Mouse (Mus musculus) neural tube, embryonic 15.5 days (tissue): ENCODE data around the gene Myo1d. TPM values are rescaled to one million over a fixed set of nuclear protein-coding genes. Genes with fewer than 3 reads are reported as not detected.
A peak's percentile ranks its signal among the peaks of the same experiment; 100 is the strongest.

ENCODE experiments used
- ATAC-seq: fragments of 200-750 bp; cut with Nextera tagmentation; 2 replicates; pipeline ENCODE4 v1.8.0; 2017; ENCODE audit warnings: mild to moderate bottlenecking, moderate TSS enrichment, moderate library complexity; ENCODE audit not compliant: low FRiP score
- H3K27ac ChIP-seq: fragments of 300-500 bp; sonication (generic); replicated peaks from 2 replicates; pipeline ENCODE4 v1.5.1; 2015; ENCODE audit warnings: mild to moderate bottlenecking, inconsistent platforms
- H3K27me3 ChIP-seq: fragments of 300-500 bp; sonication (generic); replicated peaks from 2 replicates; pipeline ENCODE4 v1.6.1; 2015; ENCODE audit warnings: inconsistent platforms
- H3K36me3 ChIP-seq: fragments of 300-500 bp; sonication (generic); 2 replicates; pipeline ENCODE4 v1.6.1; 2015; ENCODE audit warnings: inconsistent platforms
- H3K4me1 ChIP-seq: fragments of 300-500 bp; sonication (generic); 2 replicates; pipeline ENCODE4 v1.6.1; 2015; ENCODE audit warnings: inconsistent platforms
- H3K4me2 ChIP-seq: fragments of 300-500 bp; sonication (generic); 2 replicates; pipeline ENCODE4 v1.6.1; 2015; ENCODE audit warnings: inconsistent platforms, mild to moderate bottlenecking, moderate library complexity
- H3K4me3 ChIP-seq: fragments of 300-500 bp; sonication (generic); replicated peaks from 2 replicates; pipeline ENCODE4 v1.5.1; 2015; ENCODE audit warnings: mild to moderate bottlenecking, inconsistent platforms
- H3K9ac ChIP-seq: fragments of 300-500 bp; sonication (generic); replicated peaks from 2 replicates; pipeline ENCODE4 v1.6.1; 2015; ENCODE audit warnings: mild to moderate bottlenecking, inconsistent platforms
- H3K9me3 ChIP-seq: fragments of 300-500 bp; sonication (generic); replicated peaks from 2 replicates; pipeline ENCODE4 v1.6.1; 2016; ENCODE audit warnings: inconsistent platforms
- WGBS: fragments of 180-500 bp; shearing (Covaris S2); methylation state at CpG from one replicate; pipeline ENCODE4 v1.1.7; 2015; ENCODE audit warnings: mixed read lengths; 5-methylcytosine and 5-hydroxymethylcytosine counted together
- polyA plus RNA-seq: library from polyadenylated mRNA; unstranded; fragments of >200 nt; fragmentation: Nextera tagmentation; extraction: Ambion mirVana; gene quantifications from 2 replicates; pipeline ENCODE4 v1.2.1, GENCODE M21; 2015

Myo1d gene
- polyA plus RNA-seq, 1 experiment from 2014 or later = 2.6 TPM

DNA sequence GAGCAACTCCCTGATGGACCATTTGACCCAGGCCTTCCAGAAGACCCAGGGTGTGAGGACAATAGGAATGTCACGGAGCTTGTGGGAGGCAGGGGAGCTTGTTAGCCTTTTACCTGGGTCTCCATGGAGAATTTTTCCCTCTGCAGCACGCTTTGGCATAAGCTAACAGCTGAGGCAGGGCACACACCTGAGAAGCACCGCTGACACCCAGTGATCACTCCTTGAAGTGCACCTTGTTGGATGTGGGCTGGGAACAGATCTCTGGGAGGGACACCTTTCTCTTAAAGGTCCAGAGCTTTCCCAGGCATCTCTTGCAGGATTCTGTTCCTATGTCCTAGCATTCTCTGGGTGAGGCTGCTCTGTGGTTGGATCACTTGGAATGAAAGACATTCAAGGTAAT is 20.2 kb upstream of the Myo1d start:
- no peaks in the 10 kb centered on the region for H3K9me3 ChIP-seq
- no peak overlapping the region for H3K27ac ChIP-seq
- 48% methylated on average over 3 of the region's 3 CpGs for WGBS
- H3K27me3 ChIP-seq = no peaks in the 10 kb centered on the region
- H3K4me2 ChIP-seq = no peak overlapping the region
- no peak overlapping the region for H3K9ac ChIP-seq
- H3K4me1 ChIP-seq = no peaks in the 10 kb centered on the region
- no peak for ATAC-seq
- H3K36me3 ChIP-seq = no peaks in the 10 kb centered on the region
- no peak overlapping the region for H3K4me3 ChIP-seq

- Histone ChIP-seq H3K36me3 (no peaks in the 10 kb centered on the region), H3K4me1 (no peaks in the 10 kb centered on the region), H3K4me2 (no peak overlapping the region), H3K9me3 (no peaks in the 10 kb centered on the region), H3K27ac (no peak overlapping the region), H3K4me3 (no peak overlapping the region), H3K9ac (no peak overlapping the region), H3K27me3 (no peaks in the 10 kb centered on the region)
- no peak for ATAC-seq
- 73% methylated on average over 8 of the region's 8 CpGs for WGBS
These were observed 15.6 kb upstream of the Myo1d start for GRCm38 (mm10) chr11:80795431-80795830.

- Histone ChIP-seq H3K4me1 (no peaks in the 10 kb centered on the region), H3K4me2 (no peak overlapping the region), H3K9me3 (no peaks in the 10 kb centered on the region), H3K27me3 (no peaks in the 10 kb centered on the region), H3K36me3 (no peaks in the 10 kb centered on the region), H3K4me3 (no peak overlapping the region), H3K9ac (no peak overlapping the region), H3K27ac (no peak overlapping the region)
- no peak for ATAC-seq
- 91% methylated on average over 4 of the region's 4 CpGs for WGBS
These were observed 14.5 kb upstream of the Myo1d start for GRCm38 (mm10) chr11:80794290-80794689.

DNA sequence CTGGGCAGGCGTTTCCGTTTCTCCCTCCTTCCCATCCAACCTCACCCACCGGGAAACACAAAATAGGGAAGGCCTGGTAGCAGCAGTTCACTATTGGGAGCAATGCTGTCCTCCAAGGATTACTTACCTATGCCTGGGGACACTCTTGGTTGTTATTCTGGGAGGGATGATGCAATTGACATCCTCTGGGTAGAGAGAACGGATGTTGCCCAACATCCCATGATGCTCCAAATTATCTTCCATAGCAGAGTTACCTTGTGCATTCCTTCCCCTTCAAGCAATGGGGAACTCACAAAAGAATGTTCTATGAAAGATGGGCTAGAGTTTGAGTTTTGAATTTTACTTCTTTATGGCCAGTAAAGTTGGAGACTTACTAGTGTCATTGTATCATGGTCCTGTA is 13.6 kb upstream of the Myo1d start:
- no peak for ATAC-seq
- Histone ChIP-seq H3K36me3 (no peaks in the 10 kb centered on the region), H3K9me3 (no peaks in the 10 kb centered on the region), H3K9ac (no peak overlapping the region), H3K4me3 (no peak overlapping the region), H3K4me2 (no peak overlapping the region), H3K4me1 (no peaks in the 10 kb centered on the region), H3K27ac (no peak overlapping the region), H3K27me3 (no peaks in the 10 kb centered on the region)
- 89% methylated on average over 4 of the region's 4 CpGs for WGBS

- H3K27me3 ChIP-seq = no peaks in the 10 kb centered on the region
- ATAC-seq = no peak
- no peak overlapping the region for H3K4me2 ChIP-seq
- no peaks in the 10 kb centered on the region for H3K36me3 ChIP-seq
- no peak overlapping the region for H3K9ac ChIP-seq
- no peak overlapping the region for H3K4me3 ChIP-seq
- 81% methylated on average over 3 of the region's 3 CpGs for WGBS
- H3K4me1 ChIP-seq = no peaks in the 10 kb centered on the region
- no peaks in the 10 kb centered on the region for H3K9me3 ChIP-seq
- H3K27ac ChIP-seq = no peak overlapping the region
These were observed 12.0 kb upstream of the Myo1d start for GRCm38 (mm10) chr11:80791677-80792432.

- no peaks in the 10 kb centered on the region for H3K4me1 ChIP-seq
- no peak for ATAC-seq
- no peaks in the 10 kb centered on the region for H3K27me3 ChIP-seq
- 61% methylated on average over 3 of the region's 3 CpGs for WGBS
- H3K9me3 ChIP-seq = no peaks in the 10 kb centered on the region
- H3K4me2 ChIP-seq = no peak overlapping the region
- H3K36me3 ChIP-seq = no peaks in the 10 kb centered on the region
- no peak overlapping the region for H3K9ac ChIP-seq
- H3K27ac ChIP-seq = no peak overlapping the region
- H3K4me3 ChIP-seq = no peak overlapping the region
These were observed 10.6 kb upstream of the Myo1d start for GRCm38 (mm10) chr11:80790413-80790812.

DNA sequence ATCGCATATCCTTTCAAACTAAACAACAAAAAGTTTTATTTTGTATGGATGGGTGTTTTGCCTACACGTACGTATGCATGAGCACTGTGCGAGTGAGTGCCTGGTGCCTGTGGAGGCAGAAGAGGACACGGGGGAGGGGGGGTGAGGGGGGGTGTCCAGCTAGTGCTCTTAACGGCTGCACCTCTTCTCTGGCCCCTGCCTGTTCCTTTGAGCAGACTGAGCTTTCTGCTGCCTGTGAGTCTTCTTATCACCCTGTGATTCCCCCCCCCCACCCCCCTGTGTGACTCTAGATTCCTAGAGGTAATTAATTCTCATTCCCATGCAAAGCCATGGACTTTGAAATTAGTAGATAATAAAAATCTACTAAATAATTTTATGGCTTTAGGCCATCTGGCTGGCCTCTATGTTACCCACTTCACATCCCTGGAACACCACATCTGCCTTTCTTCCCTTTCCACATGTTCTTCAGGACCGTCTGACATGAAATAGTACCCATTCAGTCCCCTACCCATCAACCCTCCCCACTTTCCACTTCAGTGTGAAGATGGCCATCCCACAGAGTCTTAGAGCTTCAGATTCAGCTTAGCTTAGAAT is 9.9 kb upstream of the Myo1d start:
- Histone ChIP-seq H3K27me3 (no peaks in the 10 kb centered on the region), H3K9me3 (no peaks in the 10 kb centered on the region), H3K4me1 (no peaks in the 10 kb centered on the region), H3K4me3 (no peak overlapping the region), H3K4me2 (no peak overlapping the region), H3K27ac (no peak overlapping the region), H3K9ac (no peak overlapping the region), H3K36me3 (no peaks in the 10 kb centered on the region)
- WGBS = 41% methylated on average over 7 of the region's 7 CpGs
- ATAC-seq = no peak

DNA sequence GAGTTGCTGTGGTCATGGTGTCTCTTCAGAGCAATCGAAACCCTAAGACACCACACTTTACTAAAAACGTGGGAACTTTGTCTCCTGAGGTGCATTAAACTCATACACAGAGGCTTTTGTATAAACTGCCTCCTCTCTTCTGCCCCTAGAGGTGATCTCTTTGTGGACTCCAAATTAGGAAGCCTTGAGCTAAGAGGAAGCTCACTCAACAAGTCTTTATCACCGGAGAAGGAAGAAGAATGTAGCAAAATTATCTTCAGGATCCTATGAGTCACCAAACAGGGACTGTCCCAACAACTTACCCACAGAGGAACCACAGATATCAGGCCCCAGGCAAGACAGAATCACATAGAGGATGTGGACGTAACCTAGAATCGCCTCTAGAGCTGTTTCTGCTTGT is 5.8 kb upstream of the Myo1d start:
- ATAC-seq = no peak
- Histone ChIP-seq H3K9ac (no peak overlapping the region), H3K4me1 (no peaks in the 10 kb centered on the region), H3K27ac (no peak overlapping the region), H3K9me3 (no peaks in the 10 kb centered on the region), H3K4me3 (no peak overlapping the region), H3K27me3 (no peaks in the 10 kb centered on the region), H3K4me2 (no peak overlapping the region), H3K36me3 (no peaks in the 10 kb centered on the region)
- 87% methylated on average over 5 of the region's 5 CpGs for WGBS

- Histone ChIP-seq H3K4me2 (no peak overlapping the region), H3K4me3 (no peak overlapping the region), H3K9ac (no peak overlapping the region), H3K9me3 (no peaks in the 10 kb centered on the region), H3K36me3 (no peaks in the 10 kb centered on the region), H3K4me1 (peaks cover 3% of the 10 kb centered on the region), H3K27ac (no peak overlapping the region), H3K27me3 (no peaks in the 10 kb centered on the region)
- no peak for ATAC-seq
- WGBS = 11% methylated on average over 3 of the region's 3 CpGs
These were observed 4.5 kb upstream of the Myo1d start for GRCm38 (mm10) chr11:80784294-80784743.

- Histone ChIP-seq H3K4me3 (no peak overlapping the region), H3K27ac (no peak overlapping the region), H3K9me3 (no peaks in the 10 kb centered on the region), H3K9ac (no peak overlapping the region), H3K4me2 (no peak overlapping the region), H3K36me3 (no peaks in the 10 kb centered on the region), H3K4me1 (peaks cover 9% of the 10 kb centered on the region), H3K27me3 (no peaks in the 10 kb centered on the region)
- WGBS = 77% methylated on average over 7 of the region's 7 CpGs
- no peak for ATAC-seq
These were observed 3.6 kb upstream of the Myo1d start for GRCm38 (mm10) chr11:80783460-80783859.

DNA sequence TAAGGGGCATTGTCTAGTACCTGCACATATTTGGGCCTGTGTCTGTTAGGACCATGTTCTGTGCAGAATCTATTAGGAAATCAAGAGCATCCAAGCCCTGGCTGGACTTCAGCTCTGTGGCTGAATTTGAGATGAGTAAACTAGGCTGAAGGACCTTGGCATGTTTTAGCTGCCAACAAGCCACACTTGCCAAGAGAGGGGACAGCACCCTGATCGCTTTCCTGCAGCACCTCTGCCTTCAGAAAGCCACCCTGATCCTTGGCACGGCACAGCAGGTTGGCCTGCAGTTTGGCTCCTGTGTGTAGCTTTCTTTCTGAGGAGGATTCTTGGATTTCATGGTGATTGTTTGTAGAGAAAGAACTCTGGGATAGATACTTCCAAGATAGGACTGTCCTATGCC is 1.7 kb upstream of the Myo1d start:
- H3K9me3 ChIP-seq = no peaks in the 10 kb centered on the region
- H3K4me2 ChIP-seq = no peak overlapping the region
- no peak overlapping the region for H3K9ac ChIP-seq
- no peak overlapping the region for H3K27ac ChIP-seq
- H3K36me3 ChIP-seq = no peaks in the 10 kb centered on the region
- 97% methylated on average over 2 of the region's 2 CpGs for WGBS
- no peak for ATAC-seq
- peaks cover 9% of the 10 kb centered on the region for H3K4me1 ChIP-seq
- no peaks in the 10 kb centered on the region for H3K27me3 ChIP-seq
- no peak overlapping the region for H3K4me3 ChIP-seq

GRCm38 (mm10) chr11:80778916-80779526 is 804 bp downstream of the Myo1d start:
- ATAC-seq = no peak
- WGBS = 3% methylated on average over 18 of the region's 18 CpGs
- H3K27ac ChIP-seq = no peak overlapping the region

More at GRCm38 (mm10) chr11:80778916-80779526, 804 bp downstream of the Myo1d start:
- Histone ChIP-seq H3K4me2 (peak overlapping the region; percentile 93), H3K4me3 (peak overlapping the region; percentile 74), H3K27me3 (no peaks in the 10 kb centered on the region), H3K4me1 (peaks cover 9% of the 10 kb centered on the region), H3K36me3 (no peaks in the 10 kb centered on the region), H3K9ac (peak overlapping the region; percentile 54), H3K9me3 (no peaks in the 10 kb centered on the region)
